Mouse (Mus musculus) CH12.LX (cell line): ENCODE measurements around the gene Afm. TPM values are rescaled to one million over a fixed set of nuclear protein-coding genes. Genes with fewer than 3 reads are reported as not detected.

Experiments
- DNase-seq: peaks from one replicate; pipeline ENCODE4 v3.0.0-alpha.2; 2013; ENCODE audit errors: extremely low read depth
- H3K27ac ChIP-seq: 2 replicates; pipeline ENCODE4 v1.5.1; 2012; ENCODE audit warnings: low read depth, mild to moderate bottlenecking, control low read depth, moderate library complexity; ENCODE audit not compliant: insufficient read depth
- H3K27me3 ChIP-seq: replicated peaks from 2 replicates; pipeline ENCODE3; 2012; ENCODE audit warnings: inconsistent platforms
- H3K36me3 ChIP-seq, 2 experiments: replicated peaks in 1 of 2; 2 replicates each; pipeline versions ENCODE3 to v1.6.1; 2012; ENCODE audit warnings: inconsistent platforms in 1 of 2, low read length in 1 of 2, mild to moderate bottlenecking in 1 of 2, mixed read lengths in 1 of 2, moderate library complexity in 1 of 2; ENCODE audit not compliant: control insufficient read depth in 1 of 2, insufficient read depth in 1 of 2
- H3K4me1 ChIP-seq, 2 experiments: 2 replicates each; pipeline ENCODE4 v1.6.1; 2012; ENCODE audit warnings: inconsistent platforms in 1 of 2, moderate library complexity in 1 of 2; ENCODE audit not compliant: insufficient read depth in 2 of 2, control insufficient read depth in 1 of 2
- H3K4me2 ChIP-seq: 2 replicates; pipeline ENCODE4 v1.6.1; 2012; ENCODE audit warnings: low read depth, mild to moderate bottlenecking, control low read depth; ENCODE audit not compliant: poor library complexity, insufficient read depth, severe bottlenecking
- H3K4me3 ChIP-seq, 3 experiments: fragments of 150-350 bp in 1 of 3; sonication (generic) in 1 of 3; replicated peaks in 1 of 3; 2 replicates each; pipeline versions ENCODE3 to v1.5.1; 2011 to 2012; ENCODE audit warnings: low read depth in 2 of 3, low read length in 2 of 3, mild to moderate bottlenecking in 2 of 3, moderate library complexity in 2 of 3, control low read depth in 1 of 3, improper control_type of control experiment in 1 of 3, inconsistent platforms in 1 of 3, mixed read lengths in 1 of 3; ENCODE audit not compliant: poor library complexity in 1 of 3
- H3K79me2 ChIP-seq: replicated peaks from 2 replicates; pipeline ENCODE4 v1.6.1; 2012; ENCODE audit warnings: mild to moderate bottlenecking, moderate library complexity; ENCODE audit not compliant: control insufficient read depth, poor library complexity, insufficient read depth, severe bottlenecking; ENCODE audit errors: extremely low read depth
- H3K9ac ChIP-seq: 2 replicates; pipeline ENCODE4 v1.6.1; 2012; ENCODE audit warnings: low read depth, mild to moderate bottlenecking, control low read depth, moderate library complexity; ENCODE audit not compliant: insufficient read depth
- H3K9me3 ChIP-seq: replicated peaks from 2 replicates; pipeline ENCODE3; 2012; ENCODE audit warnings: low read length, inconsistent platforms, mixed read lengths
- CTCF ChIP-seq, 2 experiments: IDR thresholded peaks in 1 of 2; conservative IDR thresholded peaks in 1 of 2; 2 replicates each; pipeline ENCODE4 v1.5.1; 2011 to 2012; ENCODE audit warnings: low read depth in 2 of 2, low read length in 2 of 2, improper control_type of control experiment in 1 of 2, inconsistent platforms in 1 of 2, mild to moderate bottlenecking in 1 of 2, moderate library complexity in 1 of 2
- HCFC1 ChIP-seq: IDR thresholded peaks from 2 replicates; pipeline ENCODE4 v1.6.1; 2012; ENCODE audit warnings: low read depth, mild to moderate bottlenecking, inconsistent platforms, low read length, improper control_type of control experiment
- JUN ChIP-seq: IDR thresholded peaks from 2 replicates; pipeline ENCODE4 v1.6.1; 2011; ENCODE audit warnings: low read depth, mild to moderate bottlenecking, low read length, improper control_type of control experiment, moderate library complexity; ENCODE audit not compliant: insufficient read depth
- KAT2A ChIP-seq: IDR thresholded peaks from 2 replicates; pipeline ENCODE4 v1.6.1; 2012; ENCODE audit warnings: low read length, improper control_type of control experiment, inconsistent platforms; ENCODE audit not compliant: insufficient replicate concordance
- MAX ChIP-seq: IDR thresholded peaks from 2 replicates; pipeline ENCODE4 v1.6.1; 2011; ENCODE audit warnings: low read length, improper control_type of control experiment
- MAZ ChIP-seq: IDR thresholded peaks from 2 replicates; pipeline ENCODE4 v1.6.1; 2012; ENCODE audit warnings: low read depth, mild to moderate bottlenecking, inconsistent platforms, low read length, improper control_type of control experiment, moderate library complexity
- MEF2A ChIP-seq: IDR thresholded peaks from 2 replicates; pipeline ENCODE4 v1.6.1; 2014; ENCODE audit warnings: low read depth, mild to moderate bottlenecking, inconsistent platforms, low read length, improper control_type of control experiment, borderline replicate concordance
- MXI1 ChIP-seq: IDR thresholded peaks from 2 replicates; pipeline ENCODE4 v1.6.1; 2011; ENCODE audit warnings: mild to moderate bottlenecking, low read depth, low read length, improper control_type of control experiment
- NRF1 ChIP-seq: IDR thresholded peaks from 2 replicates; pipeline ENCODE4 v1.6.1; 2014; ENCODE audit warnings: low read depth, mild to moderate bottlenecking, inconsistent platforms, low read length, improper control_type of control experiment, moderate library complexity
- RAD21 ChIP-seq: IDR thresholded peaks from 2 replicates; pipeline ENCODE4 v1.6.1; 2011; ENCODE audit warnings: low read depth, mild to moderate bottlenecking, low read length, improper control_type of control experiment, moderate library complexity
- UBTF ChIP-seq: IDR thresholded peaks from 2 replicates; pipeline ENCODE4 v1.6.1; 2012; ENCODE audit warnings: low read depth, mild to moderate bottlenecking, inconsistent platforms, low read length, improper control_type of control experiment, moderate library complexity
- USF1 ChIP-seq: IDR thresholded peaks from 2 replicates; pipeline ENCODE4 v1.6.1; 2014; ENCODE audit warnings: low read depth, mild to moderate bottlenecking, inconsistent platforms, low read length, improper control_type of control experiment
- USF2 ChIP-seq: conservative IDR thresholded peaks from 2 replicates; pipeline ENCODE4 v1.6.1; 2011; ENCODE audit warnings: low read depth, low read length, improper control_type of control experiment
- ZMIZ1 ChIP-seq: IDR thresholded peaks from 2 replicates; pipeline ENCODE4 v1.6.1; 2012; ENCODE audit warnings: low read depth, mild to moderate bottlenecking, inconsistent platforms, low read length, improper control_type of control experiment
- ZNF384 ChIP-seq: IDR thresholded peaks from 2 replicates; pipeline ENCODE4 v1.6.1; 2012; ENCODE audit warnings: low read depth, low read length, improper control_type of control experiment, inconsistent platforms
- dilution Hi-C: fragments of 300-500 bp; cut with MboI; formaldehyde crosslinking; loops from 2 replicates; pipeline ENCODE4 v1.14.3; 2020; ENCODE audit warnings: low sequenced_read_pairs; ENCODE audit not compliant: extremely low pct_unique_long_range_greater_than_20kb, extremely low pct_ligation_motif_present
- in situ Hi-C: fragments of 300-500 bp; cut with MboI; formaldehyde crosslinking; loops from 3 replicates; pipeline ENCODE4 v1.14.3; 2019; ENCODE audit warnings: low sequenced_read_pairs, low pct_ligation_motif_present, low pct_unique_long_range_greater_than_20kb, mixed read lengths
- polyA plus RNA-seq: library from polyadenylated mRNA; unstranded; fragments of >175 nt; gene quantifications from 2 replicates; pipeline ENCODE4 v1.2.1, GENCODE M21; 2012; ENCODE audit warnings: low read depth; ENCODE audit not compliant: insufficient read length
- total RNA-seq, 2 experiments: library from RNA; depleted of rRNA; stranded (reverse); fragments of 300-350 nt in 1 of 2; fragments of >200 nt in 1 of 2; gene quantifications; 2 replicates each; pipeline ENCODE4 v1.2.3; 2012 to 2014

Gene Afm
- total RNA-seq (2012; rRNA removed) (not detected in 2 replicates), total RNA-seq (2014; rRNA removed) (not detected in 2 replicates), polyA plus RNA-seq (not detected in 2 replicates)

- in situ Hi-C loops, result no loop called here
- Histone ChIP-seq H3K9ac (no peak within 1 kb of the TSS), H3K79me2 (no peaks in the 10 kb centered on the region), H3K4me3 (no peak within 1 kb of the TSS), H3K27ac (no peak within 1 kb of the TSS), H3K4me1 (0 out of 4 replicates have a peak, but pooled peaks cover 0 to 7% of the 10 kb centered on the region in 2 experiments), H3K4me2 (no peak within 1 kb of the TSS), H3K36me3 (no peaks in the 10 kb centered on the region), H3K9me3 (no peaks in the 10 kb centered on the region), H3K27me3 (no peaks in the 10 kb centered on the region)
- no peak for TF ChIP-seq HCFC1
- no peak for TF ChIP-seq KAT2A
- no peak for TF ChIP-seq USF2
- no peak for DNase-seq
- dilution Hi-C loops, result no loop called here
Measured at GRCm38 (mm10) chr5:90518356-90519100, at the start of gene Afm. Gene Afm, plus strand, starts transcription at chr5:90518932.

DNA sequence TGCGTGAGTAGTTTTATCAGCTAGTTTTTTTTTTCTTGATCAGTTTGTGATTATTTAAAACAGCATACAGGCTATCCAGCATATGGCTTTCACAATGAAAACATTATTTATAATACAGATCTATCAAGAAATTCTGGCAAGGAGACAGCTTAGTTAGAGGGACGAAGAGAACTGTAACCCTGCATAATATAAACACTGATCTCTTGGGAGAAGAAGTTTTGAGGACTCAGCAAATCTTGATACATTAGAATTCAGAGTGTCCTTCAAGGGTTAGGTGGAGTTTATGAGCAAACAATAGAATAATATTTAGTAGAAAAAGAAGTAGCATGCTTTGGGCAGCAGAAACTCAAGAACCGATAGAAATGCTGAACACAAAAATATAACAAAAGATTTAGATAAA lies 47.9 kb upstream of the Afm start:
- Histone ChIP-seq H3K9me3 (no peaks in the 10 kb centered on the region), H3K27ac (no peak overlapping the region), H3K4me3 (no peak overlapping the region), H3K79me2 (no peaks in the 10 kb centered on the region), H3K4me1 (peaks cover 7 to 11% of the 10 kb centered on the region in 2 experiments), H3K27me3 (no peaks in the 10 kb centered on the region), H3K36me3 (no peaks in the 10 kb centered on the region), H3K9ac (no peak overlapping the region), H3K4me2 (no peak overlapping the region)
- TF ChIP-seq MAX (no peak), JUN (no peak), MAZ (no peak), ZMIZ1 (no peak), MXI1 (no peak), KAT2A (no peak), ZNF384 (no peak), CTCF (conservative IDR thresholded peaks at IDR 0.05 in 1 of 2, IDR thresholded peaks at IDR 0.05 in 1 of 2; ENCODE audit: low read depth in 2 of 2, low read length in 2 of 2) (no peak), USF1 (no peak), NRF1 (no peak), RAD21 (no peak), UBTF (no peak), MEF2A (no peak)
- dilution Hi-C loops, result no loop called here
- DNase-seq, result no peak
- in situ Hi-C loops, result no loop called here
